Mouse (Mus musculus) gastrocnemius, postnatal 4 days (tissue): ENCODE results near the gene Apoc1. TPM values are rescaled to one million over a fixed set of nuclear protein-coding genes. Genes with fewer than 3 reads are reported as not detected.
"Not testable (repeated sequence)": the region's sequence is repeated elsewhere in the genome, so short reads cannot be mapped to it uniquely, and the experiment has no call there.

Source experiments
- DNase-seq, 2 experiments: peaks; one replicate each; pipeline ENCODE4 v3.0.0; 2021 to 2022; ENCODE audit warnings: low spot score in 2 of 2, mixed read lengths in 2 of 2
- total RNA-seq, 2 experiments: library from RNA; stranded (reverse); gene quantifications; 2 replicates each; pipeline ENCODE4 v1.2.3; 2021

Apoc1 gene
- total RNA-seq, 2 experiments from 2014 or later: 1.7 to 14.7 TPM

GRCm38 (mm10) chr7:19686927-19687583 is 5.4 kb downstream of the Apoc1 start:
- not testable (repeated sequence) for DNase-seq

- no peak for DNase-seq
Observed at GRCm38 (mm10) chr7:19686521-19686920, 5.9 kb downstream of the Apoc1 start.

GRCm38 (mm10) chr7:19685374-19685773 is 7.1 kb downstream of the Apoc1 start:
- DNase-seq: no peak

GRCm38 (mm10) chr7:19683771-19684201 is 8.7 kb downstream of the Apoc1 start:
- no peak for DNase-seq

- no peak for DNase-seq
Observed at GRCm38 (mm10) chr7:19682979-19683378, 9.5 kb downstream of the Apoc1 start.

GRCm38 (mm10) chr7:19681202-19681694 is 11.2 kb downstream of the Apoc1 start, which contains the start of the genes Gm44805 and Apoc4:
Gene Gm44805, minus strand, starts transcription at chr7:19681423.
Gene Apoc4, minus strand, starts transcription at chr7:19681479.
- DNase-seq: no peak

- no peak for DNase-seq
Observed at GRCm38 (mm10) chr7:19680702-19681101, 11.8 kb downstream of the Apoc1 start.

GRCm38 (mm10) chr7:19678901-19679300 is 13.6 kb downstream of the Apoc1 start:
- DNase-seq: no peak

GRCm38 (mm10) chr7:19677872-19678271 is 14.6 kb downstream of the Apoc1 start, which contains the start of gene Apoc2:
Gene Apoc2, minus strand, starts transcription at chr7:19677941.
- DNase-seq: no peak

- DNase-seq: no peak
Observed at GRCm38 (mm10) chr7:19676662-19677061, 15.8 kb downstream of the Apoc1 start.

- DNase-seq: no peak
Observed at GRCm38 (mm10) chr7:19675824-19676223, 16.6 kb downstream of the Apoc1 start.

- no peak for DNase-seq
Observed at GRCm38 (mm10) chr7:19673083-19673699, 19.3 kb downstream of the Apoc1 start.

GRCm38 (mm10) chr7:19671511-19671910 is 20.9 kb downstream of the Apoc1 start:
- DNase-seq: no peak

GRCm38 (mm10) chr7:19668947-19669721 is 23.3 kb downstream of the Apoc1 start:
- DNase-seq: peak; percentile 77 to 91

GRCm38 (mm10) chr7:19667434-19667833 is 25.0 kb downstream of the Apoc1 start:
- no peak for DNase-seq

GRCm38 (mm10) chr7:19666750-19667149 is 25.7 kb downstream of the Apoc1 start:
- DNase-seq: no peak

- peak; percentile 94 to 97 for DNase-seq
Observed at GRCm38 (mm10) chr7:19664955-19665841, 27.3 kb downstream of the Apoc1 start, which contains the start of gene Clptm1. Gene Clptm1, minus strand, starts transcription at chr7:19665033.

- DNase-seq: no peak
Observed at GRCm38 (mm10) chr7:19664455-19664954, 28.0 kb downstream of the Apoc1 start.

GRCm38 (mm10) chr7:19663940-19664339 is 28.5 kb downstream of the Apoc1 start:
- DNase-seq: no peak

GRCm38 (mm10) chr7:19652614-19653013 is 39.8 kb downstream of the Apoc1 start:
- no peak for DNase-seq
